Mouse (Mus musculus): ENCODE measurements around the gene Crhr1.

GRCm38 (mm10) chr11:104186135-104186836, 53.6 kb downstream of the Crhr1 start, which contains the start of gene Sppl2c:
- no peak for TF ChIP-seq CTCF (IDR thresholded peaks at IDR 0.05)
- TF ChIP-seq POLR2A (IDR thresholded peaks at IDR 0.05; ENCODE audit: insufficient read depth, low read depth, low read length) = no peak
- TF ChIP-seq EP300 (IDR thresholded peaks at IDR 0.05; ENCODE audit: insufficient read depth, low read depth, low read length) = no peak
